Mouse (Mus musculus) limb, embryonic 12.5 days (tissue): Measurements from ENCODE around the gene Camta1. TPM values are rescaled to one million over a fixed set of nuclear protein-coding genes. Genes with fewer than 3 reads are reported as not detected.
A peak's percentile ranks its signal among the peaks of the same experiment; 100 is the strongest.

ENCODE experiments used
- ATAC-seq: fragments of 200-750 bp; cut with Nextera tagmentation; 2 replicates; pipeline ENCODE4 v1.8.0; 2017; ENCODE audit warnings: low read depth, moderate TSS enrichment; ENCODE audit not compliant: insufficient number of reproducible peaks, insufficient read depth, low FRiP score, low TSS enrichment
- H3K27ac ChIP-seq: fragments of 300-500 bp; sonication (generic); 2 replicates; pipeline ENCODE4 v1.5.1; 2016; ENCODE audit warnings: mild to moderate bottlenecking, moderate library complexity
- H3K27me3 ChIP-seq: fragments of 300-500 bp; sonication (generic); 2 replicates; pipeline ENCODE4 v1.6.1; 2016; ENCODE audit warnings: mild to moderate bottlenecking, moderate library complexity
- H3K36me3 ChIP-seq: fragments of 300-500 bp; sonication (generic); 2 replicates; pipeline ENCODE4 v1.6.1; 2016; ENCODE audit warnings: mild to moderate bottlenecking, moderate library complexity
- H3K4me1 ChIP-seq: fragments of 300-500 bp; sonication (generic); replicated peaks from 2 replicates; pipeline ENCODE4 v1.6.1; 2016
- H3K4me2 ChIP-seq: fragments of 300-500 bp; sonication (generic); 2 replicates; pipeline ENCODE4 v1.6.1; 2016; ENCODE audit warnings: mild to moderate bottlenecking, moderate library complexity
- H3K4me3 ChIP-seq: fragments of 300-500 bp; sonication (generic); replicated peaks from 2 replicates; pipeline ENCODE4 v1.5.1; 2016; ENCODE audit warnings: mild to moderate bottlenecking
- H3K9ac ChIP-seq: fragments of 300-500 bp; sonication (generic); replicated peaks from 2 replicates; pipeline ENCODE4 v1.6.1; 2016; ENCODE audit warnings: mild to moderate bottlenecking, moderate library complexity
- H3K9me3 ChIP-seq: fragments of 300-500 bp; sonication (generic); 2 replicates; pipeline ENCODE4 v1.6.1; 2016; ENCODE audit warnings: mild to moderate bottlenecking, moderate library complexity
- WGBS: fragments of 180-500 bp; shearing (Covaris S2); methylation state at CpG from one replicate; pipeline ENCODE4 v1.1.7; 2016; 5-methylcytosine and 5-hydroxymethylcytosine counted together
- polyA plus RNA-seq: library from polyadenylated mRNA; unstranded; fragments of >200 nt; fragmentation: Nextera tagmentation; extraction: Ambion mirVana; gene quantifications from 2 replicates; pipeline ENCODE4 v1.2.1, GENCODE M21; 2016

The Camta1 gene
- polyA plus RNA-seq, 1 experiment from 2014 or later = 106 TPM

GRCm38 (mm10) chr4:151477950-151478349 is 383.7 kb downstream of the Camta1 start:
- Histone ChIP-seq H3K27me3 (0 out of 2 replicates have a peak, but pooled peaks cover 2% of the 10 kb centered on the region), H3K4me3 (no peak overlapping the region), H3K27ac (no peak overlapping the region), H3K36me3 (no peaks in the 10 kb centered on the region), H3K9me3 (no peaks in the 10 kb centered on the region; the same call in 1 of the 2 replicates), H3K4me1 (peaks cover 8% of the 10 kb centered on the region; the same call in 1 of the 2 replicates), H3K9ac (no peak overlapping the region), H3K4me2 (no peak overlapping the region)
- WGBS = 91% methylated on average over 6 of the region's 6 CpGs
- no peak for ATAC-seq

DNA sequence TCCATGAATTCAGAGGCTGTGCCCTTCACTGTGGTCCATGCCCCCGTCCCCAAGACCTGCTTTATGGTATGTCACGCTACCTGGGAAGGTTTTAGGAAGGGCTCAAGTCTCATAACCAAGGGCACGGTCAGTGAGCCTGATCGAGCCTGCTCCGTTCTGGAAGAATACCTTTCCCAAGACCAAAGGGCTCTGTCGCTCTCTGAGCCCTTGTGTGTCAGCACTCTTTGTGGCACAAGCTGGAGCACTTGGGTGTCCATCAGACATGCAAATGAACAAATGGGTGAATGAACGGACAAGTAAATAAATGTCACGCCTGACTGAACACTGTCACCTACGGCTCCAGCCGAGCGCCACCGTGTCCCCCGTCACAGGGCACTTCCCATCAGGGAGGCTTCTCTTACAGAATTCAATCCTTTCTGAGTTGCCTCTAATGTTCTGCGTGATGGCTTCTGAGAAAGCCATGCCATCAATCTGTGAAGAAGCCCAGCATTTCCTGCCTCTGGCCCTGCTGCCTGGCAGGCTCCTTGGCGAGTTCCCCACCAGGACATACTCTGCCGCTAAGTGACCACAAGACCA is 386.7 kb downstream of the Camta1 start:
- ATAC-seq = no peak
- H3K36me3 ChIP-seq = no peaks in the 10 kb centered on the region
- no peak overlapping the region for H3K27ac ChIP-seq
- H3K4me2 ChIP-seq = no peak overlapping the region
- H3K27me3 ChIP-seq = 0 out of 2 replicates have a peak, but pooled peaks cover 2% of the 10 kb centered on the region
- H3K9ac ChIP-seq = no peak overlapping the region
- H3K9me3 ChIP-seq = no peaks in the 10 kb centered on the region; the same call in 1 of the 2 replicates
- no peak overlapping the region for H3K4me3 ChIP-seq
- H3K4me1 ChIP-seq = peaks cover 8% of the 10 kb centered on the region; the same call in 1 of the 2 replicates
- 87% methylated on average over 16 of the region's 16 CpGs for WGBS

DNA sequence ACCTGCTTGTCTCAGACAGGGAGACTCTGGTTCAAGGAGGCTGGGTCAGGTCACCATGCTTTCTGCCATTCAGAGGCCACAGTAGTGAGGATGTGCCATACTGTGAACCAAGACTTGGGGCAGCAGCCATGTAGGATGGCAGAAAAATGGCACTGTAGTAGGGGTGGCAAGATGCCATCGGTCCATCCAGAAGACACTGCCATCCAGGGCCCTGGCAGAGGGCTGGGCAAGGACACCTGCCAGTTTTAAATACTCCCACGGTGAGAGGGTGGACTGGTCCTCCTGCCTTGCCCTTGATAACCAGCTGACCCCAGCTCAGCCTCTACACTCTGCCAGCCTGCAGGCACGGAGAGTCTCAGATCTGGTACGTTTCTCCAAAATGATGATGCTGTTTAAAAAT is 389.8 kb downstream of the Camta1 start:
- Histone ChIP-seq H3K4me2 (no peak overlapping the region), H3K36me3 (no peaks in the 10 kb centered on the region), H3K9ac (no peak overlapping the region), H3K27me3 (peaks cover 2% of the 10 kb centered on the region; the same call in 1 of the 2 replicates), H3K4me1 (peaks cover 8% of the 10 kb centered on the region; the same call in 1 of the 2 replicates), H3K9me3 (no peaks in the 10 kb centered on the region; the same call in 1 of the 2 replicates), H3K4me3 (no peak overlapping the region), H3K27ac (no peak overlapping the region)
- ATAC-seq = no peak
- 84% methylated on average over 4 of the region's 4 CpGs for WGBS

DNA sequence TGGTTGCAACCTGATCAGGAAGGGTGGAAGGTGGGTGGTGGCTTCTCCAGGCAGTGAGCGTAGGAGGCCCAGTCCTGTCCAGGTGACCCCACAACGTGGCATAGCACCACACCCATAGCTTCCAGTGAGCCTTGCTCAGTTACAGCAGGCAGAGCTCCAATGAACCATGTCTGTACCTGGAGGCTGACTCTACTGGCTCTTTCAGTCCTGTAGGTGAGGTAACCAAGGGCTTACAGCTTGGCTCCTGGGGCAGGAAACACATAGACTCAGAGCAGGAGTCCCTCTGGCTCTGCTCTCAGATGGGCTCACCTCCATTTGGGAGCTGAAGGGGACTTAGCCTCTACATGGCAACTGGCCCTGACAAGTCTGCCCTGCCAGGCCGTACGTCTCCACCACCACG is 393.3 kb downstream of the Camta1 start:
- Histone ChIP-seq H3K4me2 (no peak overlapping the region), H3K9ac (no peak overlapping the region), H3K27ac (no peak overlapping the region), H3K27me3 (peaks cover 5% of the 10 kb centered on the region), H3K9me3 (no peaks in the 10 kb centered on the region), H3K4me3 (no peak overlapping the region), H3K36me3 (no peaks in the 10 kb centered on the region), H3K4me1 (peaks cover 17% of the 10 kb centered on the region)
- no peak for ATAC-seq
- WGBS = 93% methylated on average over 5 of the region's 5 CpGs

DNA sequence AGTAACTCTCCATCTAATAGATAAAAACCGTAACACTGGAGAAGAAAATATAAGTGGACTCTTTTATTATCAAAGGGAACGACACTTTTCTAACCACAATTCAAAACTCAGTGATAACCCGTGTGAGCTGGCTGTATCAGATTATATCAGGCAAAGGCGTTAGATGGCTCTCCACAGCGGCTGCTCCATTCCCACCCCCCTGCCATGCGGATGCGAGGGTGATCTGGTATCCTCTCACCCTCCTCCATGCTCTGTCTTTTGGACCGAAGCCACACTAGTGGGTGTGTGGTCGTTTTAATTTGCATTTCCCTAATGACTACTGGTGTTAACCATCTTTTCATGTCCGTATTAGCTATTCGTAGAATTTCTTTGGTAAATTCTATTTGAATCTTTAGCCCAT is 403.0 kb downstream of the Camta1 start:
- WGBS = 71% methylated on average over 11 of the region's 11 CpGs
- Histone ChIP-seq H3K9me3 (no peaks in the 10 kb centered on the region), H3K9ac (no peak overlapping the region), H3K27ac (no peak overlapping the region), H3K27me3 (peaks cover 4% of the 10 kb centered on the region; the same call in 1 of the 2 replicates), H3K4me2 (no peak overlapping the region), H3K4me1 (no peaks in the 10 kb centered on the region), H3K36me3 (no peaks in the 10 kb centered on the region), H3K4me3 (no peak overlapping the region)
- no peak for ATAC-seq

DNA sequence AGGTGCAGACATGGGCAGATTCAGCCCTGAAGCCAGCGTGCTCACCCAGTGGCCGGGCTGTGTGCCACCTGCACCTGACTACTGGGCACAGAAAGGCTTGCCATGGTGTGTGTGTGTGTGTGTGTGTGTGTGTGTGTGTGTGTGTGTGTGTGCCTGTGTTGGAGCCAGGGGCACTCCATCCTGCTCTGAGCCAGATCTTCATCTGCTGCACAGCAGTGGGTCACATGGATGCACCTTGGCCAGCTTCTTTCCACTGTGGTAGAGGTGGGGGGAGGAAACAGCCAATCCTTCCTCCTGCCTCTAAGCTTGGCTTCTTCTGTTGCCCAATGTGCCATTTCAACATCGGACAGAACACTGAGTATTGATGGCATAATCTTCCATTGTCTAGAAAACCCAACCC is 407.1 kb downstream of the Camta1 start:
- H3K9ac ChIP-seq = no peak overlapping the region
- H3K27me3 ChIP-seq = peaks cover 13% of the 10 kb centered on the region
- ATAC-seq = no peak
- no peak overlapping the region for H3K4me2 ChIP-seq
- 84% methylated on average over 3 of the region's 3 CpGs for WGBS
- no peak overlapping the region for H3K27ac ChIP-seq
- H3K9me3 ChIP-seq = no peaks in the 10 kb centered on the region
- H3K36me3 ChIP-seq = no peaks in the 10 kb centered on the region
- H3K4me1 ChIP-seq = peaks cover 20% of the 10 kb centered on the region
- H3K4me3 ChIP-seq = no peak overlapping the region

DNA sequence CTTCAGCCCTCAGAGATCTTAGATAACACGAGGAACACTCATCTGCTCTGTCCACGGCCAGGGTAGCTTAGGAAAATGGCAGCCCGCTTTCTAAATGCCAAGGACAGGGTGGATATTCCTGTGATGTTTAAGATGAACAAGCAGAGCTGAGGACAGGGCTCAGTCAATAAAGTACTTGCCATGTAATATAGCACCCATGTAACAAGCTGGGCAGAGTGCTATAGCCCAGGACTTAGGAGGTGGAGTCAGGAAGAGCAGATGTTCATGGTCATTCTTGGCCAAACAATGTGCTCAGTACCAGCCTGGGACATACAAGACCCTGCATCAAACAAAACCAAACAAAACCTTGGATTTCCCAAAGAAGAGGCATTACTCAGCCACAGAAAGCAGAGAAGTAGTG is 407.6 kb downstream of the Camta1 start:
- H3K27me3 ChIP-seq = peaks cover 18% of the 10 kb centered on the region
- no peak overlapping the region for H3K4me3 ChIP-seq
- WGBS = 80% methylated on average over 3 of the region's 3 CpGs
- H3K9me3 ChIP-seq = no peaks in the 10 kb centered on the region
- no peak overlapping the region for H3K9ac ChIP-seq
- H3K27ac ChIP-seq = no peak overlapping the region
- no peak for ATAC-seq
- no peaks in the 10 kb centered on the region for H3K36me3 ChIP-seq
- no peak overlapping the region for H3K4me2 ChIP-seq
- peaks cover 20% of the 10 kb centered on the region for H3K4me1 ChIP-seq

GRCm38 (mm10) chr4:151451885-151452284 is 409.8 kb downstream of the Camta1 start:
- Histone ChIP-seq H3K27ac (no peak overlapping the region), H3K4me2 (no peak overlapping the region), H3K9me3 (no peaks in the 10 kb centered on the region), H3K4me1 (peaks cover 23% of the 10 kb centered on the region), H3K27me3 (peaks cover 19% of the 10 kb centered on the region), H3K4me3 (no peak overlapping the region), H3K36me3 (no peaks in the 10 kb centered on the region), H3K9ac (no peak overlapping the region)
- ATAC-seq = no peak
- 52% methylated on average over 6 of the region's 6 CpGs for WGBS

- 0 out of 2 replicates have a peak overlapping the region, but pooled peaks have one; percentile 31 for H3K9ac ChIP-seq
- 34% methylated on average over 8 of the region's 8 CpGs for WGBS
- H3K9me3 ChIP-seq = no peaks in the 10 kb centered on the region
- H3K4me1 ChIP-seq = peaks cover 23% of the 10 kb centered on the region
- no peak for ATAC-seq
- peaks cover 14% of the 10 kb centered on the region for H3K27me3 ChIP-seq
- no peaks in the 10 kb centered on the region for H3K36me3 ChIP-seq
- no peak overlapping the region for H3K4me3 ChIP-seq
- no peak overlapping the region for H3K4me2 ChIP-seq
- no peak overlapping the region for H3K27ac ChIP-seq
Measured at GRCm38 (mm10) chr4:151449981-151450380, 411.7 kb downstream of the Camta1 start.

GRCm38 (mm10) chr4:151448341-151448740 is 413.3 kb downstream of the Camta1 start:
- Histone ChIP-seq H3K36me3 (no peaks in the 10 kb centered on the region), H3K4me1 (peaks cover 21% of the 10 kb centered on the region), H3K27ac (no peak overlapping the region), H3K9ac (no peak overlapping the region), H3K4me3 (no peak overlapping the region), H3K4me2 (no peak overlapping the region), H3K27me3 (peaks cover 14% of the 10 kb centered on the region), H3K9me3 (no peaks in the 10 kb centered on the region)
- ATAC-seq = no peak
- 86% methylated on average over 2 of the region's 2 CpGs for WGBS

GRCm38 (mm10) chr4:151444665-151445064 is 417.0 kb downstream of the Camta1 start:
- H3K36me3 ChIP-seq = no peaks in the 10 kb centered on the region
- ATAC-seq = no peak
- no peak overlapping the region for H3K9ac ChIP-seq
- no peak overlapping the region for H3K4me2 ChIP-seq
- peaks cover 6% of the 10 kb centered on the region; the same call in 1 of the 2 replicates for H3K27me3 ChIP-seq
- H3K27ac ChIP-seq = no peak overlapping the region
- 87% methylated on average over 4 of the region's 4 CpGs for WGBS
- no peak overlapping the region for H3K4me3 ChIP-seq
- peaks cover 13% of the 10 kb centered on the region for H3K9me3 ChIP-seq
- H3K4me1 ChIP-seq = peaks cover 3% of the 10 kb centered on the region; the same call in 1 of the 2 replicates

- H3K9ac ChIP-seq = no peak overlapping the region
- 16% methylated on average over 7 of the region's 7 CpGs for WGBS
- no peaks in the 10 kb centered on the region for H3K27me3 ChIP-seq
- peaks cover 13% of the 10 kb centered on the region for H3K9me3 ChIP-seq
- no peak for ATAC-seq
- no peak overlapping the region; the same call in 1 of the 2 replicates for H3K27ac ChIP-seq
- H3K4me2 ChIP-seq = peak overlapping the region; percentile 17; the same call in 1 of the 2 replicates
- no peaks in the 10 kb centered on the region for H3K36me3 ChIP-seq
- H3K4me3 ChIP-seq = no peak overlapping the region
- peaks cover 18% of the 10 kb centered on the region for H3K4me1 ChIP-seq
Measured at GRCm38 (mm10) chr4:151438561-151438960, 423.1 kb downstream of the Camta1 start.
